Mouse (Mus musculus) CH12.LX (cell line): ENCODE measurements around the gene Bhlha15. TPM values are rescaled to one million over a fixed set of nuclear protein-coding genes. Genes with fewer than 3 reads are reported as not detected.
A peak's percentile ranks its signal among the peaks of the same experiment; 100 is the strongest.

Experiments used
- DNase-seq: peaks from one replicate; pipeline ENCODE4 v3.0.0-alpha.2; 2013; ENCODE audit errors: extremely low read depth
- H3K27ac ChIP-seq: 2 replicates; pipeline ENCODE4 v1.5.1; 2012; ENCODE audit warnings: low read depth, mild to moderate bottlenecking, control low read depth, moderate library complexity; ENCODE audit not compliant: insufficient read depth
- H3K27me3 ChIP-seq: replicated peaks from 2 replicates; pipeline ENCODE3; 2012; ENCODE audit warnings: inconsistent platforms
- H3K36me3 ChIP-seq, 2 experiments: replicated peaks in 1 of 2; 2 replicates each; pipeline versions ENCODE3 to v1.6.1; 2012; ENCODE audit warnings: inconsistent platforms in 1 of 2, low read length in 1 of 2, mild to moderate bottlenecking in 1 of 2, mixed read lengths in 1 of 2, moderate library complexity in 1 of 2; ENCODE audit not compliant: control insufficient read depth in 1 of 2, insufficient read depth in 1 of 2
- H3K4me1 ChIP-seq, 2 experiments: 2 replicates each; pipeline ENCODE4 v1.6.1; 2012; ENCODE audit warnings: inconsistent platforms in 1 of 2, moderate library complexity in 1 of 2; ENCODE audit not compliant: insufficient read depth in 2 of 2, control insufficient read depth in 1 of 2
- H3K4me2 ChIP-seq: 2 replicates; pipeline ENCODE4 v1.6.1; 2012; ENCODE audit warnings: low read depth, mild to moderate bottlenecking, control low read depth; ENCODE audit not compliant: poor library complexity, insufficient read depth, severe bottlenecking
- H3K4me3 ChIP-seq, 3 experiments: fragments of 150-350 bp in 1 of 3; sonication (generic) in 1 of 3; replicated peaks in 1 of 3; 2 replicates each; pipeline versions ENCODE3 to v1.5.1; 2011 to 2012; ENCODE audit warnings: low read depth in 2 of 3, low read length in 2 of 3, mild to moderate bottlenecking in 2 of 3, moderate library complexity in 2 of 3, control low read depth in 1 of 3, improper control_type of control experiment in 1 of 3, inconsistent platforms in 1 of 3, mixed read lengths in 1 of 3; ENCODE audit not compliant: poor library complexity in 1 of 3
- H3K79me2 ChIP-seq: replicated peaks from 2 replicates; pipeline ENCODE4 v1.6.1; 2012; ENCODE audit warnings: mild to moderate bottlenecking, moderate library complexity; ENCODE audit not compliant: control insufficient read depth, poor library complexity, insufficient read depth, severe bottlenecking; ENCODE audit errors: extremely low read depth
- H3K9ac ChIP-seq: 2 replicates; pipeline ENCODE4 v1.6.1; 2012; ENCODE audit warnings: low read depth, mild to moderate bottlenecking, control low read depth, moderate library complexity; ENCODE audit not compliant: insufficient read depth
- H3K9me3 ChIP-seq: replicated peaks from 2 replicates; pipeline ENCODE3; 2012; ENCODE audit warnings: low read length, inconsistent platforms, mixed read lengths
- BHLHE40 ChIP-seq: IDR thresholded peaks from 2 replicates; pipeline ENCODE4 v1.6.1; 2011; ENCODE audit warnings: mild to moderate bottlenecking, low read depth, low read length, improper control_type of control experiment
- CHD1 ChIP-seq: IDR thresholded peaks from 2 replicates; pipeline ENCODE4 v1.6.1; 2012; ENCODE audit warnings: low read depth, low read length, improper control_type of control experiment, inconsistent platforms
- CHD2 ChIP-seq: IDR thresholded peaks from 2 replicates; pipeline ENCODE4 v1.6.1; 2011; ENCODE audit warnings: low read length, improper control_type of control experiment
- E2F4 ChIP-seq: IDR thresholded peaks from 2 replicates; pipeline ENCODE4 v1.6.1; 2011; ENCODE audit warnings: low read depth, low read length, improper control_type of control experiment; ENCODE audit not compliant: insufficient replicate concordance
- ELF1 ChIP-seq: IDR thresholded peaks from 2 replicates; pipeline ENCODE4 v1.6.1; 2014; ENCODE audit warnings: low read depth, mild to moderate bottlenecking, inconsistent platforms, low read length, improper control_type of control experiment
- EP300 ChIP-seq: IDR thresholded peaks from 2 replicates; pipeline ENCODE4 v1.6.1; 2011; ENCODE audit warnings: low read length, improper control_type of control experiment
- ETS1 ChIP-seq: conservative IDR thresholded peaks from 2 replicates; pipeline ENCODE4 v1.6.1; 2012; ENCODE audit warnings: low read depth, mild to moderate bottlenecking, inconsistent platforms, low read length, improper control_type of control experiment, moderate library complexity
- GABPA ChIP-seq: IDR thresholded peaks from 2 replicates; pipeline ENCODE4 v1.6.1; 2012; ENCODE audit warnings: low read depth, low read length, improper control_type of control experiment, inconsistent platforms; ENCODE audit not compliant: insufficient replicate concordance
- HCFC1 ChIP-seq: IDR thresholded peaks from 2 replicates; pipeline ENCODE4 v1.6.1; 2012; ENCODE audit warnings: low read depth, mild to moderate bottlenecking, inconsistent platforms, low read length, improper control_type of control experiment
- IRF4 ChIP-seq: IDR thresholded peaks from 2 replicates; pipeline ENCODE4 v1.6.1; 2014; ENCODE audit warnings: low read depth, mild to moderate bottlenecking, inconsistent platforms, low read length, improper control_type of control experiment
- JUND ChIP-seq: conservative IDR thresholded peaks from 2 replicates; pipeline ENCODE4 v1.6.1; 2011; ENCODE audit warnings: low read depth, low read length, improper control_type of control experiment
- KAT2A ChIP-seq: IDR thresholded peaks from 2 replicates; pipeline ENCODE4 v1.6.1; 2012; ENCODE audit warnings: low read length, improper control_type of control experiment, inconsistent platforms; ENCODE audit not compliant: insufficient replicate concordance
- MAFK ChIP-seq: IDR thresholded peaks from 2 replicates; pipeline ENCODE4 v1.6.1; 2011; ENCODE audit warnings: low read length, improper control_type of control experiment; ENCODE audit not compliant: insufficient replicate concordance
- MAX ChIP-seq: IDR thresholded peaks from 2 replicates; pipeline ENCODE4 v1.6.1; 2011; ENCODE audit warnings: low read length, improper control_type of control experiment
- MAZ ChIP-seq: IDR thresholded peaks from 2 replicates; pipeline ENCODE4 v1.6.1; 2012; ENCODE audit warnings: low read depth, mild to moderate bottlenecking, inconsistent platforms, low read length, improper control_type of control experiment, moderate library complexity
- MEF2A ChIP-seq: IDR thresholded peaks from 2 replicates; pipeline ENCODE4 v1.6.1; 2014; ENCODE audit warnings: low read depth, mild to moderate bottlenecking, inconsistent platforms, low read length, improper control_type of control experiment, borderline replicate concordance
- MXI1 ChIP-seq: IDR thresholded peaks from 2 replicates; pipeline ENCODE4 v1.6.1; 2011; ENCODE audit warnings: mild to moderate bottlenecking, low read depth, low read length, improper control_type of control experiment
- MYC ChIP-seq: IDR thresholded peaks from 2 replicates; pipeline ENCODE4 v1.6.1; 2011; ENCODE audit warnings: low read depth, mild to moderate bottlenecking, improper control_type of control experiment, low read length
- NELFE ChIP-seq: IDR thresholded peaks from 2 replicates; pipeline ENCODE4 v1.6.1; 2011; ENCODE audit warnings: low read depth, low read length, improper control_type of control experiment
- NRF1 ChIP-seq: IDR thresholded peaks from 2 replicates; pipeline ENCODE4 v1.6.1; 2014; ENCODE audit warnings: low read depth, mild to moderate bottlenecking, inconsistent platforms, low read length, improper control_type of control experiment, moderate library complexity
- PAX5 ChIP-seq: IDR thresholded peaks from 2 replicates; pipeline ENCODE4 v1.6.1; 2012; ENCODE audit warnings: low read length, inconsistent platforms, mixed read lengths
- POLR2A ChIP-seq: IDR thresholded peaks from 2 replicates; pipeline ENCODE4 v1.6.1; 2011; ENCODE audit warnings: low read depth, mild to moderate bottlenecking, improper control_type of control experiment, low read length
- POLR2AphosphoS2 ChIP-seq: IDR thresholded peaks from 2 replicates; pipeline ENCODE4 v1.6.1; 2011; ENCODE audit warnings: low read depth, low read length, improper control_type of control experiment
- RAD21 ChIP-seq: IDR thresholded peaks from 2 replicates; pipeline ENCODE4 v1.6.1; 2011; ENCODE audit warnings: low read depth, mild to moderate bottlenecking, low read length, improper control_type of control experiment, moderate library complexity
- RCOR1 ChIP-seq: conservative IDR thresholded peaks from 2 replicates; pipeline ENCODE4 v1.6.1; 2012; ENCODE audit warnings: low read depth, mild to moderate bottlenecking, inconsistent platforms, low read length, improper control_type of control experiment
- SIN3A ChIP-seq: IDR thresholded peaks from 2 replicates; pipeline ENCODE4 v1.6.1; 2012; ENCODE audit warnings: low read length, improper control_type of control experiment, inconsistent platforms
- SMC3 ChIP-seq: IDR thresholded peaks from 2 replicates; pipeline ENCODE4 v1.6.1; 2011; ENCODE audit warnings: low read depth, low read length, improper control_type of control experiment
- TBP ChIP-seq: conservative IDR thresholded peaks from 2 replicates; pipeline ENCODE4 v1.6.1; 2011; ENCODE audit warnings: low read depth, low read length, improper control_type of control experiment
- TCF12 ChIP-seq: IDR thresholded peaks from 2 replicates; pipeline ENCODE4 v1.6.1; 2014; ENCODE audit warnings: low read depth, mild to moderate bottlenecking, inconsistent platforms, low read length, improper control_type of control experiment
- UBTF ChIP-seq: IDR thresholded peaks from 2 replicates; pipeline ENCODE4 v1.6.1; 2012; ENCODE audit warnings: low read depth, mild to moderate bottlenecking, inconsistent platforms, low read length, improper control_type of control experiment, moderate library complexity
- USF1 ChIP-seq: IDR thresholded peaks from 2 replicates; pipeline ENCODE4 v1.6.1; 2014; ENCODE audit warnings: low read depth, mild to moderate bottlenecking, inconsistent platforms, low read length, improper control_type of control experiment
- USF2 ChIP-seq: conservative IDR thresholded peaks from 2 replicates; pipeline ENCODE4 v1.6.1; 2011; ENCODE audit warnings: low read depth, low read length, improper control_type of control experiment
- ZC3H11A ChIP-seq: IDR thresholded peaks from 2 replicates; pipeline ENCODE4 v1.6.1; 2012; ENCODE audit warnings: low read depth, mild to moderate bottlenecking, inconsistent platforms, low read length, improper control_type of control experiment
- ZKSCAN1 ChIP-seq: IDR thresholded peaks from 2 replicates; pipeline ENCODE4 v1.6.1; 2012; ENCODE audit warnings: low read depth, inconsistent platforms, low read length, improper control_type of control experiment, borderline replicate concordance
- ZMIZ1 ChIP-seq: IDR thresholded peaks from 2 replicates; pipeline ENCODE4 v1.6.1; 2012; ENCODE audit warnings: low read depth, mild to moderate bottlenecking, inconsistent platforms, low read length, improper control_type of control experiment
- ZNF384 ChIP-seq: IDR thresholded peaks from 2 replicates; pipeline ENCODE4 v1.6.1; 2012; ENCODE audit warnings: low read depth, low read length, improper control_type of control experiment, inconsistent platforms
- dilution Hi-C: fragments of 300-500 bp; cut with MboI; formaldehyde crosslinking; loops from 2 replicates; pipeline ENCODE4 v1.14.3; 2020; ENCODE audit warnings: low sequenced_read_pairs; ENCODE audit not compliant: extremely low pct_unique_long_range_greater_than_20kb, extremely low pct_ligation_motif_present
- in situ Hi-C: fragments of 300-500 bp; cut with MboI; formaldehyde crosslinking; loops from 3 replicates; pipeline ENCODE4 v1.14.3; 2019; ENCODE audit warnings: low sequenced_read_pairs, low pct_ligation_motif_present, low pct_unique_long_range_greater_than_20kb, mixed read lengths
- polyA plus RNA-seq: library from polyadenylated mRNA; unstranded; fragments of >175 nt; gene quantifications from 2 replicates; pipeline ENCODE4 v1.2.1, GENCODE M21; 2012; ENCODE audit warnings: low read depth; ENCODE audit not compliant: insufficient read length
- total RNA-seq, 2 experiments: library from RNA; depleted of rRNA; stranded (reverse); fragments of 300-350 nt in 1 of 2; fragments of >200 nt in 1 of 2; gene quantifications; 2 replicates each; pipeline ENCODE4 v1.2.3; 2012 to 2014

The Bhlha15 gene
- total and polyA plus RNA-seq, 3 experiments: 0.90 to 6.1 (median 4.0) TPM

DNA sequence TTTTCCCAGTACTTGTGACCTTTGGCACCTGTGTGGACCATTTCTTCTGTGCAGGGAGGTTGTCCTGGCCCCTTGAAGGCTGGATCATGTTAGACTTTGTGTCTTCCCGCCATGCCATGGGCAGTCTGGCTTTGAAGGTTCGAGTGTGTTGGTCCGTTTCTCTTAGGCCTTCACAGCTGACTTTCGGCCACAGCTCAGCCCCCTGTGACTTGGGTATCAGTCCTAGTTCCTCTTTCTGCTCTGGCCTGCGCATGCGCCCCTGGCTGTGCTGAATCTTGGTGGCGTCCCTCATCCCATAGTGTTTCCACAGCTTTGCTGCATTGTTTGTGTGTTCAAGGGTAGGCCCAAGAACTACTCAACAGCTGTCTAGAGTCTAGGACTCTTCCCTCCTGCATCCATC, 8.8 kb upstream of the Bhlha15 start:
- Histone ChIP-seq H3K79me2 (no peaks in the 10 kb centered on the region), H3K36me3 (peaks cover 21 to 76% of the 10 kb centered on the region in 2 experiments)
- TF ChIP-seq KAT2A (0 out of 2 replicates have a peak, but pooled peaks have one; percentile 64), POLR2A (no peak), MAX (peak; percentile 81), RCOR1 (peak; percentile 90), TBP (no peak), MYC (peak; percentile 81; the same call in 1 of the 2 replicates), ETS1 (peak; percentile 96), CHD1 (no peak), NELFE (peak; percentile 40; the same call in 1 of the 2 replicates), MXI1 (peak; percentile 78), BHLHE40 (peak; percentile 86), PAX5 (no peak), JUND (0 out of 2 replicates have a peak, but pooled peaks have one; percentile 30), USF1 (no peak), MAFK (peak; percentile 57; the same call in 1 of the 2 replicates), ZMIZ1 (no peak), POLR2AphosphoS2 (no peak), E2F4 (peak; percentile 96), CHD2 (peak; percentile 70), ELF1 (peak; percentile 65), SMC3 (no peak; the same call in 1 of the 2 replicates), HCFC1 (peak; percentile 49; the same call in 1 of the 2 replicates), GABPA (no peak), SIN3A (peak; percentile 99), MAZ (0 out of 2 replicates have a peak, but pooled peaks have one; percentile 56), USF2 (no peak), IRF4 (peak; percentile 99), ZC3H11A (no peak), UBTF (0 out of 2 replicates have a peak, but pooled peaks have one; percentile 59), NRF1 (peak; percentile 100), RAD21 (no peak; the same call in none of the 2 replicates), ZNF384 (no peak), ZKSCAN1 (no peak), EP300 (peak; percentile 95), MEF2A (peak; percentile 88), TCF12 (peak; percentile 93)
- TF ChIP-seq, all 38 proteins: peak for 22
- Histone ChIP-seq H3K4me1 (peaks cover 26 to 51% of the 10 kb centered on the region in 2 experiments), H3K27ac (peak overlapping the region; percentile 45; the same call in 1 of the 2 replicates), H3K27me3 (no peaks in the 10 kb centered on the region), H3K9me3 (no peaks in the 10 kb centered on the region), H3K9ac (no peak overlapping the region), H3K4me3 (peak overlapping the region in 1 of 3 experiments; percentile 28), H3K4me2 (0 out of 2 replicates have a peak overlapping the region, but pooled peaks have one; percentile 52)
- dilution Hi-C loops: no loop called here
- in situ Hi-C loops: no loop called here
- peak; percentile 97 for DNase-seq
